Mouse (Mus musculus): Measurements from ENCODE around the gene Draxin. TPM values are rescaled to one million over a fixed set of nuclear protein-coding genes. Genes with fewer than 3 reads are reported as not detected.

The Draxin gene
- polyA plus RNA-seq, 1 experiment, result 1.9 TPM

GRCm38 (mm10) chr4:148140098-148141011, 9.9 kb upstream of the Draxin start:
- Histone ChIP-seq H3K27ac (ENCODE audit: insufficient read depth, low read length) (peak overlapping the region; percentile 91), H3K27me3 (ENCODE audit: control insufficient read depth, insufficient read depth, low read length) (no peaks in the 10 kb centered on the region), H3K4me1 (ENCODE audit: control insufficient read depth, insufficient read depth, insufficient read length) (no peaks in the 10 kb centered on the region), H3K4me3 (ENCODE audit: extremely low read depth, insufficient read depth, insufficient read length) (peak overlapping the region; percentile 94), H3K36me3 (ENCODE audit: control insufficient read depth, insufficient read depth, low read length) (peaks cover 1% of the 10 kb centered on the region; the same call in 1 of the 2 replicates)
- peak; percentile 91 to 93 for DNase-seq (ENCODE audit: low read depth in 1 of 2, low spot score in 2 of 2)
- no peak; the same call in 1 of the 2 replicates for TF ChIP-seq POLR2A (IDR thresholded peaks at IDR 0.05; ENCODE audit: low read depth, low read length)
- TF ChIP-seq CTCF (IDR thresholded peaks at IDR 0.05; ENCODE audit: extremely low read depth, insufficient read depth, insufficient read length, insufficient replicate concordance), result peak; percentile 64; the same call in 1 of the 2 replicates
- WGBS, result under 1% methylated on average over 65 of the region's 65 CpGs

GRCm38 (mm10) chr4:148139767-148140097, 9.2 kb upstream of the Draxin start:
- Histone ChIP-seq H3K27me3 (ENCODE audit: control insufficient read depth, insufficient read depth, low read length) (no peaks in the 10 kb centered on the region), H3K27ac (ENCODE audit: insufficient read depth, low read length) (peak overlapping the region; percentile 64), H3K4me3 (ENCODE audit: extremely low read depth, insufficient read depth, insufficient read length) (peak overlapping the region; percentile 94), H3K4me1 (ENCODE audit: control insufficient read depth, insufficient read depth, insufficient read length) (no peaks in the 10 kb centered on the region), H3K36me3 (ENCODE audit: control insufficient read depth, insufficient read depth, low read length) (no peaks in the 10 kb centered on the region)
- DNase-seq (ENCODE audit: low read depth in 1 of 2, low spot score in 2 of 2), result no peak
- WGBS, result under 1% methylated on average over 12 of the region's 12 CpGs
- TF ChIP-seq POLR2A (IDR thresholded peaks at IDR 0.05; ENCODE audit: low read depth, low read length), result no peak
- TF ChIP-seq CTCF (IDR thresholded peaks at IDR 0.05; ENCODE audit: extremely low read depth, insufficient read depth, insufficient read length, insufficient replicate concordance), result no peak

- 80% methylated on average over 8 of the region's 8 CpGs for WGBS
- DNase-seq (ENCODE audit: low read depth in 1 of 2, low spot score in 2 of 2), result no peak
- Histone ChIP-seq H3K4me3 (ENCODE audit: extremely low read depth, insufficient read depth, insufficient read length) (no peak overlapping the region), H3K27ac (ENCODE audit: insufficient read depth, low read length) (no peak overlapping the region), H3K4me1 (ENCODE audit: control insufficient read depth, insufficient read depth, insufficient read length) (no peaks in the 10 kb centered on the region), H3K27me3 (ENCODE audit: control insufficient read depth, insufficient read depth, low read length) (no peaks in the 10 kb centered on the region), H3K36me3 (ENCODE audit: control insufficient read depth, insufficient read depth, low read length) (no peaks in the 10 kb centered on the region)
- no peak for TF ChIP-seq POLR2A (IDR thresholded peaks at IDR 0.05; ENCODE audit: low read depth, low read length)
These were observed 7.0 kb upstream of the Draxin start for GRCm38 (mm10) chr4:148137503-148137902.

GRCm38 (mm10) chr4:148134988-148135387, 4.5 kb upstream of the Draxin start:
- TF ChIP-seq POLR2A (IDR thresholded peaks at IDR 0.05; ENCODE audit: low read depth, low read length) (no peak), CTCF (IDR thresholded peaks at IDR 0.05; ENCODE audit: extremely low read depth, insufficient read depth, insufficient read length, insufficient replicate concordance) (no peak)
- WGBS, result 39% methylated on average over 8 of the region's 8 CpGs
- Histone ChIP-seq H3K36me3 (ENCODE audit: control insufficient read depth, insufficient read depth, low read length) (no peaks in the 10 kb centered on the region), H3K27me3 (ENCODE audit: control insufficient read depth, insufficient read depth, low read length) (peaks cover 3% of the 10 kb centered on the region; the same call in 1 of the 2 replicates), H3K4me3 (ENCODE audit: extremely low read depth, insufficient read depth, insufficient read length) (no peak overlapping the region), H3K4me1 (ENCODE audit: control insufficient read depth, insufficient read depth, insufficient read length) (no peaks in the 10 kb centered on the region; the same call in 1 of the 2 replicates), H3K27ac (ENCODE audit: insufficient read depth, low read length) (no peak overlapping the region)
- DNase-seq (ENCODE audit: low read depth in 1 of 2, low spot score in 2 of 2), result no peak

GRCm38 (mm10) chr4:148131497-148132081, 1.1 kb upstream of the Draxin start:
- Histone ChIP-seq H3K27me3 (ENCODE audit: control insufficient read depth, insufficient read depth, low read length) (peaks cover 3% of the 10 kb centered on the region; the same call in 1 of the 2 replicates), H3K4me1 (ENCODE audit: control insufficient read depth, insufficient read depth, insufficient read length) (no peaks in the 10 kb centered on the region; the same call in 1 of the 2 replicates), H3K4me3 (ENCODE audit: extremely low read depth, insufficient read depth, insufficient read length) (no peak overlapping the region)

GRCm38 (mm10) chr4:148130133-148130532, 365 bp downstream of the Draxin start, which contains the start of gene Mad2l2:
Gene Mad2l2, plus strand, starts transcription at chr4:148130384.
- Histone ChIP-seq H3K27ac (ENCODE audit: insufficient read depth, low read length) (no peak within 1 kb of the TSS), H3K27me3 (ENCODE audit: control insufficient read depth, insufficient read depth, low read length) (peaks cover 3% of the 10 kb centered on the region; the same call in 1 of the 2 replicates), H3K4me1 (ENCODE audit: control insufficient read depth, insufficient read depth, insufficient read length) (no peaks in the 10 kb centered on the region; the same call in 1 of the 2 replicates), H3K4me3 (ENCODE audit: extremely low read depth, insufficient read depth, insufficient read length) (no peak within 1 kb of the TSS), H3K36me3 (ENCODE audit: control insufficient read depth, insufficient read depth, low read length) (no peaks in the 10 kb centered on the region)
- WGBS, result 6% methylated on average over 18 of the region's 18 CpGs
- TF ChIP-seq POLR2A (IDR thresholded peaks at IDR 0.05; ENCODE audit: low read depth, low read length), result no peak
- no peak for TF ChIP-seq CTCF (IDR thresholded peaks at IDR 0.05; ENCODE audit: extremely low read depth, insufficient read depth, insufficient read length, insufficient replicate concordance)
- no peak for DNase-seq (ENCODE audit: low read depth in 1 of 2, low spot score in 2 of 2)

More at GRCm38 (mm10) chr4:148131497-148132081, 1.1 kb upstream of the Draxin start:
- TF ChIP-seq CTCF (IDR thresholded peaks at IDR 0.05; ENCODE audit: extremely low read depth, insufficient read depth, insufficient read length, insufficient replicate concordance) (no peak), POLR2A (IDR thresholded peaks at IDR 0.05; ENCODE audit: low read depth, low read length) (no peak)
- no peaks in the 10 kb centered on the region for H3K36me3 ChIP-seq (ENCODE audit: control insufficient read depth, insufficient read depth, low read length)
- no peak overlapping the region for H3K27ac ChIP-seq (ENCODE audit: insufficient read depth, low read length)
- no peak for DNase-seq (ENCODE audit: low read depth in 1 of 2, low spot score in 2 of 2)
- 8% methylated on average over 21 of the region's 21 CpGs for WGBS
